Mouse (Mus musculus): Measurements from ENCODE around the gene Igsf9. TPM values are rescaled to one million over a fixed set of nuclear protein-coding genes. Genes with fewer than 3 reads are reported as not detected.

Igsf9 gene
- total and polyA plus RNA-seq, 3 experiments: 2.7 to 6.5 (median 6.0) TPM

DNA sequence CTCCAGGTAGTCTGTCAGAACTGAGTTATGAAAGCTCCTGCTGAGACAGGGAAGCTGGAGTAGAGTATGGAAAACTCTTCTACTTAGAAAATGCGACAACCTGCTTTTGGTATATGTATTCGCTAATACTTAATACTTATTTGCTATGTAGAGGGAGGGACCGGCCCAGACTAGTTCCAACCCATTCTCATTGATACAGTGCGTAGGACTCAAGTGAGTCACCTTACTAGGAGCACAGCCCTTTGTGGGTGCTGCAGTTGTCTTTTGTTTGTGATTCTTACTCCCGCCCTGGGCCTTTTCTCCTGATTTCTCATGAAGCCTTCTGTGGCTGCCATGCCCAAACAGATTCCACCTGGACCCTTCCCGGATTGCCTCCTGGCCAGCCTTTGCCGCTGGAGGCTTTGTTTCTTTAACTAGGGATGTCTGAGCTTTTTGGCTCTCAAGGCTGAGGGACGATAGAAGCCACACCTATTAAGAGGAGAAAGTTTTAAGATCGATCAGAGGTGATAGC is 39.6 kb upstream of the Igsf9 start:
- H3K79me2 ChIP-seq (replicated peaks; ENCODE audit: control insufficient read depth, extremely low read depth, insufficient read depth, poor library complexity, severe bottlenecking): no peaks in the 10 kb centered on the region
- no peak for DNase-seq (ENCODE audit: extremely low read depth)
- H3K36me3 ChIP-seq (replicated peaks in 1 of 2; ENCODE audit: control insufficient read depth in 1 of 2, insufficient read depth in 1 of 2, low read length in 1 of 2): no peaks in the 10 kb centered on the region
- no peaks in the 10 kb centered on the region for H3K27me3 ChIP-seq (replicated peaks)
- H3K9me3 ChIP-seq (replicated peaks; ENCODE audit: low read length): no peaks in the 10 kb centered on the region
- TF ChIP-seq POLR2A (IDR thresholded peaks at IDR 0.05; ENCODE audit: low read depth, low read length) (no peak), TBP (conservative IDR thresholded peaks at IDR 0.05; ENCODE audit: low read depth, low read length) (no peak), MEF2A (IDR thresholded peaks at IDR 0.05; ENCODE audit: borderline replicate concordance, low read depth, low read length) (no peak), ZMIZ1 (IDR thresholded peaks at IDR 0.05; ENCODE audit: low read depth, low read length) (no peak), HCFC1 (IDR thresholded peaks at IDR 0.05; ENCODE audit: low read depth, low read length) (no peak), SIN3A (IDR thresholded peaks at IDR 0.05; ENCODE audit: low read length) (no peak), JUND (conservative IDR thresholded peaks at IDR 0.05; ENCODE audit: low read depth, low read length) (no peak), BHLHE40 (IDR thresholded peaks at IDR 0.05; ENCODE audit: low read depth, low read length) (no peak), NELFE (IDR thresholded peaks at IDR 0.05; ENCODE audit: low read depth, low read length) (no peak), MAZ (IDR thresholded peaks at IDR 0.05; ENCODE audit: low read depth, low read length) (no peak), ELF1 (IDR thresholded peaks at IDR 0.05; ENCODE audit: low read depth, low read length) (no peak), ZC3H11A (IDR thresholded peaks at IDR 0.05; ENCODE audit: low read depth, low read length) (no peak), CHD1 (IDR thresholded peaks at IDR 0.05; ENCODE audit: low read depth, low read length) (no peak), E2F4 (IDR thresholded peaks at IDR 0.05; ENCODE audit: insufficient replicate concordance, low read depth, low read length) (no peak), IRF4 (IDR thresholded peaks at IDR 0.05; ENCODE audit: low read depth, low read length) (no peak), UBTF (IDR thresholded peaks at IDR 0.05; ENCODE audit: low read depth, low read length) (no peak), TCF12 (IDR thresholded peaks at IDR 0.05; ENCODE audit: low read depth, low read length) (no peak), RCOR1 (conservative IDR thresholded peaks at IDR 0.05; ENCODE audit: low read depth, low read length) (no peak), ZNF384 (IDR thresholded peaks at IDR 0.05; ENCODE audit: low read depth, low read length) (no peak), NRF1 (IDR thresholded peaks at IDR 0.05; ENCODE audit: low read depth, low read length) (no peak)
- H3K4me2 ChIP-seq (ENCODE audit: insufficient read depth, low read depth, poor library complexity, severe bottlenecking): no peak overlapping the region
- dilution Hi-C loops (cut with MboI; ENCODE audit: extremely low pct_ligation_motif_present, extremely low pct_unique_long_range_greater_than_20kb, low sequenced_read_pairs) (no loop called here), in situ Hi-C loops (cut with MboI; ENCODE audit: low pct_ligation_motif_present, low pct_unique_long_range_greater_than_20kb, low sequenced_read_pairs) (no loop called here)
- H3K9ac ChIP-seq (ENCODE audit: insufficient read depth, low read depth): no peak overlapping the region
- H3K4me1 ChIP-seq (ENCODE audit: control insufficient read depth in 1 of 2, insufficient read depth in 2 of 2): peaks cover 0 to under 1% of the 10 kb centered on the region in 2 experiments; a peak in 1 of 4 replicates
- H3K27ac ChIP-seq (ENCODE audit: insufficient read depth, low read depth): no peak overlapping the region
- no peak overlapping the region for H3K4me3 ChIP-seq (replicated peaks in 1 of 3; ENCODE audit: low read depth in 2 of 3, low read length in 2 of 3, poor library complexity in 1 of 3)

DNA sequence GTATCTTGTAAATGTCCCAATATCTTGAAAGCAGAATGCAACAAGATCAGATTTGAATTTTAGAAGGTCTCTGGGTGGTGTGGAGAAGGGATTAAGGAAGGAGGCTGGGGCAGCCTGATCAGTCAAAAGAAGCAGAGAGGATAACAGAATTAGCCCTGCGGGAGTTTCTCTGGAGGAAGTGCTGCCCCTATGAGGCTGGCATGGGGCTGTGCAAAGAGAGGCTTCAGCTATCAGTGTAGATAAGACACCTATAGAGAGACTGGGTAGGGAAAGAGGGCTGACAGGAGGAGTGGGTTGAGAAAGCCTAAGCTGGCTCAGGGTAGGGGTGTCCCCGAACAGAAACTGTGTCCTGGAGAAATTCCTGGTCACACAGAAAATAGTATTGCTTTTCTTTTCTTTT is 31.4 kb upstream of the Igsf9 start:
- no peaks in the 10 kb centered on the region for H3K36me3 ChIP-seq (replicated peaks in 1 of 2; ENCODE audit: control insufficient read depth in 1 of 2, insufficient read depth in 1 of 2, low read length in 1 of 2)
- peaks cover 4 to 28% of the 10 kb centered on the region in 2 experiments; a peak in 3 of 4 replicates for H3K4me1 ChIP-seq (ENCODE audit: control insufficient read depth in 1 of 2, insufficient read depth in 2 of 2)
- H3K4me2 ChIP-seq (ENCODE audit: insufficient read depth, low read depth, poor library complexity, severe bottlenecking): no peak overlapping the region
- H3K27me3 ChIP-seq (replicated peaks): no peaks in the 10 kb centered on the region
- TF ChIP-seq SMC3 (IDR thresholded peaks at IDR 0.05; ENCODE audit: low read depth, low read length): peak; percentile 34
- TF ChIP-seq USF1 (IDR thresholded peaks at IDR 0.05; ENCODE audit: low read depth, low read length): no peak
- peak in 1 of 2 experiments; percentile 47; a peak in 2 of 4 replicates for TF ChIP-seq CTCF (conservative IDR thresholded peaks at IDR 0.05 in 1 of 2, IDR thresholded peaks at IDR 0.05 in 1 of 2; ENCODE audit: low read depth in 2 of 2, low read length in 2 of 2)
- TF ChIP-seq RAD21 (IDR thresholded peaks at IDR 0.05; ENCODE audit: low read depth, low read length): peak; percentile 9
- TF ChIP-seq ZNF384 (IDR thresholded peaks at IDR 0.05; ENCODE audit: low read depth, low read length): no peak
- no peak for TF ChIP-seq MAX (IDR thresholded peaks at IDR 0.05; ENCODE audit: low read length)
- no peak overlapping the region for H3K9ac ChIP-seq (ENCODE audit: insufficient read depth, low read depth)
- no peak overlapping the region for H3K4me3 ChIP-seq (replicated peaks in 1 of 3; ENCODE audit: low read depth in 2 of 3, low read length in 2 of 3, poor library complexity in 1 of 3)
- in situ Hi-C loops (cut with MboI; ENCODE audit: low pct_ligation_motif_present, low pct_unique_long_range_greater_than_20kb, low sequenced_read_pairs): loop anchor here (5.0 kb wide), 1 partner anchor 33 kb away; no protein-coding TSS in a partner anchor
- dilution Hi-C loops (cut with MboI; ENCODE audit: extremely low pct_ligation_motif_present, extremely low pct_unique_long_range_greater_than_20kb, low sequenced_read_pairs): no loop called here
- no peaks in the 10 kb centered on the region for H3K79me2 ChIP-seq (replicated peaks; ENCODE audit: control insufficient read depth, extremely low read depth, insufficient read depth, poor library complexity, severe bottlenecking)
- no peak overlapping the region for H3K27ac ChIP-seq (ENCODE audit: insufficient read depth, low read depth)
- H3K9me3 ChIP-seq (replicated peaks; ENCODE audit: low read length): no peaks in the 10 kb centered on the region
- DNase-seq (ENCODE audit: extremely low read depth): no peak

All from CH12.LX (cell line).